Mouse (Mus musculus): ENCODE results near the gene Ndufb4. TPM values are rescaled to one million over a fixed set of nuclear protein-coding genes. Genes with fewer than 3 reads are reported as not detected.

Gene Ndufb4
- total and polyA plus RNA-seq, 2 experiments from 2014 or later = 107 to 242 TPM

DNA sequence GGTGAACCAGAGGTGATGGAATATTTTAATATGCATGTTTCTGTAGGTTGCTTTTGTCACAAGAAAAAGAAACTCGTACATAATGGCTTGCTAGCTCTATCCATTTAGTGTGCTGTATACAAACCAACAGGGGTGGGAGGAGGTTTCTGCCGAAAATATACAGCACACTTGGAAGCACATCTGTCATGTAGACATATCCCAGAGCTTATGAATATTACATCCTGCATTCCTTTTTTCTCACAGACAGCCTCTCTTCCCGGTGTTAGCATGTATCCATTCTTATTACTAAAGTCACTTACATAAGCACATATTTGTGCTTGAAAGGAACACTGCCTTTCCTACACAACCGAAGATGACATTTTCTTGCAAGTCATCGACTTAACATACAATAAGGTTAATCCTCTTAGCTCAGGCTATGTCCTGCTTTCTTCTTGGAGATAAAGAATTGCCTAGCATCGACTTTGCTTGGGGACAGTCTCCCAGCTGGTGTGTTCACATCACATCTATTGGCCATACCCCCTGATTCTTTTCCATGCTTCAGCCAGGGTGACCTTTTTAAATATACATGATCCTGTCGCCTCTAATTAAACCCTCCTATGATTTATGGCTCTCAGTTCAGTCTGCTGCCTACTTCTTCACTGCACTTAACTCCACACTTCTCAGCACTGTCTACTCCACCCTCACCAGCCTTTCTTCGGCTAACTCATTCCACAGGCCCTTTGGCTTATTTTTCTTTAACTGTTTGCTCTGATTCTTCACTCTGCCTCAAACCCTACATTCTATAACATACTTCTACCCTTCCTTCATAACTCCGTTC, 9.6 kb upstream of the Ndufb4 start:
- DNase-seq (ENCODE audit: low spot score) = no peak
- no peaks in the 10 kb centered on the region for H3K36me3 ChIP-seq (replicated peaks; ENCODE audit: control insufficient read depth, insufficient read depth, low read length)
- H3K4me3 ChIP-seq (ENCODE audit: low read depth, low read length) = no peak overlapping the region
- TF ChIP-seq CTCF (IDR thresholded peaks at IDR 0.05; ENCODE audit: low read depth) (no peak), EP300 (IDR thresholded peaks at IDR 0.05; ENCODE audit: low read depth) (no peak)
- no peak overlapping the region for H3K9ac ChIP-seq (replicated peaks; ENCODE audit: low read depth, low read length)
- H3K4me2 ChIP-seq (ENCODE audit: low read depth, low read length) = no peak overlapping the region
- no peaks in the 10 kb centered on the region for H3K9me3 ChIP-seq (replicated peaks; ENCODE audit: control insufficient read depth, low read length)
- H3K27me3 ChIP-seq (ENCODE audit: control insufficient read depth, insufficient read depth, low read length) = no peaks in the 10 kb centered on the region
- no peaks in the 10 kb centered on the region for H3K4me1 ChIP-seq (ENCODE audit: control insufficient read depth, insufficient read depth)
- no peak for ATAC-seq (ENCODE audit: insufficient read depth, low read depth)
- 67% methylated on average over 9 of the region's 9 CpGs for WGBS
- H3K27ac ChIP-seq (ENCODE audit: low read depth) = no peak overlapping the region

DNA sequence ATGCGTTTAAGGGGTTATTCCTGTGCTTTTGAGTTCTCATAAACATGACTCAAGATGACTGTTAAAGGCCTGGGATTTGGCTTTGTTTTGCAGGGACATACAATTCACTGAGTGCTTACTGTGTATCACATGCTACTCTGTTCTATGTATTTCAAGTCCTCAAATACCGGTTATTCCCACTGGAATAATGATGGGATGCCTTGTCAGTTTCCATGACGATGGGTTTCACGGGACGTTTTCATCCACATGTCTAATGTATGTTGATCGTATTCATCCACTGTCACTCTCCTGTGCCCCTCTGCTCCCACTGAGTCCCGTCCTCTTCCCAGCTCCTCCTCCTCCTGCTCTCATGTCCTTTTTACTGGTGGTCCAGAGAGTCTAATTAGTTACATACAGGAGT, 2.5 kb upstream of the Ndufb4 start:
- Histone ChIP-seq H3K4me2 (ENCODE audit: low read depth, low read length) (no peak overlapping the region), H3K36me3 (replicated peaks; ENCODE audit: control insufficient read depth, insufficient read depth, low read length) (no peaks in the 10 kb centered on the region), H3K27ac (ENCODE audit: low read depth) (no peak overlapping the region), H3K4me3 (ENCODE audit: low read depth, low read length) (no peak overlapping the region), H3K9ac (replicated peaks; ENCODE audit: low read depth, low read length) (no peak overlapping the region), H3K27me3 (ENCODE audit: control insufficient read depth, insufficient read depth, low read length) (no peaks in the 10 kb centered on the region), H3K4me1 (ENCODE audit: control insufficient read depth, insufficient read depth) (peaks cover 13% of the 10 kb centered on the region), H3K9me3 (replicated peaks; ENCODE audit: control insufficient read depth, low read length) (no peaks in the 10 kb centered on the region)
- no peak for ATAC-seq (ENCODE audit: insufficient read depth, low read depth)
- TF ChIP-seq EP300 (IDR thresholded peaks at IDR 0.05; ENCODE audit: low read depth) = no peak
- no peak for DNase-seq (ENCODE audit: low spot score)
- WGBS = 85% methylated on average over 7 of the region's 7 CpGs

DNA sequence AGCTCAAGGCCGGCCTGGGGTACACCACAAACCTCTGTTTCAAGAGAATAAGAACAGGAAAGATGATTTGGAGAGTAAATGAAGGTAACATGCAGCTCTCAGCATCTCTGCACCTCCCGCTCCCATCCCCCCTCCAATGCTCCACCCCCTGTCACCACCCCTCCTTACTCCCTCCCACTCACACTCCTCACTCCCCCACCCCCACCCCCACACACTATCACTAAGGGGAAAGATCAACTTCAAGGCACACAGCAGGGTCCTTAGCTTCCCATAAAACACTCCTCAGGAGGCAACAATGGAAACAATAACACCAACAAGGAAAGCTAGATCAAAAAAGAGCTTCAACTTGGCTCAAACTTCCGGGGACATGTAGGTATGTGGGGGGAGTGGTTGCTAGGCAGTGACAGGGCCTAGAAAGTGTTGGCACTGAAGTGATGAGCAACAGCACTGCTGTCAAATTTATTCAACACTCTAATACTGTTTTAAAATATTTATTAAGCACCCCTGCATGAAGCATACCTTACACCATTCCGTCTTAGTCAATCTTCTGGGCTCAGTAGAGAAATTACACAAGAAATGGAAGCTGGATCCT, 1.6 kb upstream of the Ndufb4 start:
- H3K9me3 ChIP-seq (replicated peaks; ENCODE audit: control insufficient read depth, low read length) = no peaks in the 10 kb centered on the region
- WGBS = 34% methylated on average over 4 of the region's 4 CpGs
- no peak for ATAC-seq (ENCODE audit: insufficient read depth, low read depth)
- H3K27ac ChIP-seq (ENCODE audit: low read depth) = no peak overlapping the region
- H3K36me3 ChIP-seq (replicated peaks; ENCODE audit: control insufficient read depth, insufficient read depth, low read length) = no peaks in the 10 kb centered on the region
- H3K4me2 ChIP-seq (ENCODE audit: low read depth, low read length) = no peak overlapping the region
- no peak for DNase-seq (ENCODE audit: low spot score)
- H3K4me1 ChIP-seq (ENCODE audit: control insufficient read depth, insufficient read depth) = peaks cover 17% of the 10 kb centered on the region
- H3K27me3 ChIP-seq (ENCODE audit: control insufficient read depth, insufficient read depth, low read length) = no peaks in the 10 kb centered on the region
- no peak overlapping the region for H3K4me3 ChIP-seq (ENCODE audit: low read depth, low read length)
- H3K9ac ChIP-seq (replicated peaks; ENCODE audit: low read depth, low read length) = no peak overlapping the region
- TF ChIP-seq EP300 (IDR thresholded peaks at IDR 0.05; ENCODE audit: low read depth) = no peak
- no peak for TF ChIP-seq CTCF (IDR thresholded peaks at IDR 0.05; ENCODE audit: low read depth)

GRCm38 (mm10) chr16:37654831-37655455, 690 bp upstream of the Ndufb4 start:
- Histone ChIP-seq H3K4me3 (ENCODE audit: low read depth, low read length) (no peak overlapping the region), H3K27ac (ENCODE audit: low read depth) (peak overlapping the region; percentile 86), H3K9ac (replicated peaks; ENCODE audit: low read depth, low read length) (no peak overlapping the region)

GRCm38 (mm10) chr16:37653058-37653457, 1.2 kb downstream of the Ndufb4 start:
- 64% methylated on average over 1 of the region's 1 CpGs for WGBS
- H3K9me3 ChIP-seq (replicated peaks; ENCODE audit: control insufficient read depth, low read length) = no peaks in the 10 kb centered on the region
- ATAC-seq (ENCODE audit: insufficient read depth, low read depth) (no peak), DNase-seq (ENCODE audit: low spot score) (no peak)
- peaks cover 4% of the 10 kb centered on the region for H3K36me3 ChIP-seq (replicated peaks; ENCODE audit: control insufficient read depth, insufficient read depth, low read length)
- no peak overlapping the region for H3K27ac ChIP-seq (ENCODE audit: low read depth)
- TF ChIP-seq CTCF (IDR thresholded peaks at IDR 0.05; ENCODE audit: low read depth) = no peak
- no peak for TF ChIP-seq EP300 (IDR thresholded peaks at IDR 0.05; ENCODE audit: low read depth)
- H3K4me3 ChIP-seq (ENCODE audit: low read depth, low read length) = peak overlapping the region; percentile 76
- peaks cover 17% of the 10 kb centered on the region for H3K4me1 ChIP-seq (ENCODE audit: control insufficient read depth, insufficient read depth)
- H3K9ac ChIP-seq (replicated peaks; ENCODE audit: low read depth, low read length) = peak overlapping the region; percentile 87
- peak overlapping the region; percentile 86 for H3K4me2 ChIP-seq (ENCODE audit: low read depth, low read length)
- no peaks in the 10 kb centered on the region for H3K27me3 ChIP-seq (ENCODE audit: control insufficient read depth, insufficient read depth, low read length)

More at GRCm38 (mm10) chr16:37654831-37655455, 690 bp upstream of the Ndufb4 start:
- no peak for TF ChIP-seq CTCF (IDR thresholded peaks at IDR 0.05; ENCODE audit: low read depth)
- no peak for TF ChIP-seq EP300 (IDR thresholded peaks at IDR 0.05; ENCODE audit: low read depth)
- DNase-seq (ENCODE audit: low spot score) (no peak), ATAC-seq (ENCODE audit: insufficient read depth, low read depth) (no peak)
- Histone ChIP-seq H3K4me1 (ENCODE audit: control insufficient read depth, insufficient read depth) (peaks cover 17% of the 10 kb centered on the region), H3K9me3 (replicated peaks; ENCODE audit: control insufficient read depth, low read length) (no peaks in the 10 kb centered on the region), H3K36me3 (replicated peaks; ENCODE audit: control insufficient read depth, insufficient read depth, low read length) (no peaks in the 10 kb centered on the region), H3K27me3 (ENCODE audit: control insufficient read depth, insufficient read depth, low read length) (no peaks in the 10 kb centered on the region), H3K4me2 (ENCODE audit: low read depth, low read length) (peak overlapping the region; percentile 41)
- 65% methylated on average over 4 of the region's 4 CpGs for WGBS

Measured in heart, postnatal 0 days (tissue).